Mouse (Mus musculus) A20 (cell line): ENCODE data around the gene Olfr895.

Source experiments
- DNase-seq: peaks from one replicate; pipeline ENCODE4 v3.0.0-alpha.2; 2011; ENCODE audit warnings: low read depth, low spot score

The Olfr895 gene

GRCm38 (mm10) chr9:38267551-38267950 is at the start of gene Olfr895:
Gene Olfr895, plus strand, starts transcription at chr9:38267851.
- no peak for DNase-seq

- DNase-seq = no peak
Measured at GRCm38 (mm10) chr9:38252474-38252873, 15.2 kb upstream of the Olfr895 start, which contains the start of gene Olfr143. Gene Olfr143, plus strand, starts transcription at chr9:38252774.

GRCm38 (mm10) chr9:38290807-38291206 is 23.2 kb downstream of the Olfr895 start, which contains the start of gene Olfr896-ps1:
Gene Olfr896-ps1, plus strand, starts transcription at chr9:38291107.
- no peak for DNase-seq
